Mouse (Mus musculus): ENCODE data around the gene Zkscan8.
"Not testable (repeated sequence)": the region's sequence is repeated elsewhere in the genome, so short reads cannot be mapped to it uniquely, and the experiment has no call there.

The Zkscan8 gene

DNA sequence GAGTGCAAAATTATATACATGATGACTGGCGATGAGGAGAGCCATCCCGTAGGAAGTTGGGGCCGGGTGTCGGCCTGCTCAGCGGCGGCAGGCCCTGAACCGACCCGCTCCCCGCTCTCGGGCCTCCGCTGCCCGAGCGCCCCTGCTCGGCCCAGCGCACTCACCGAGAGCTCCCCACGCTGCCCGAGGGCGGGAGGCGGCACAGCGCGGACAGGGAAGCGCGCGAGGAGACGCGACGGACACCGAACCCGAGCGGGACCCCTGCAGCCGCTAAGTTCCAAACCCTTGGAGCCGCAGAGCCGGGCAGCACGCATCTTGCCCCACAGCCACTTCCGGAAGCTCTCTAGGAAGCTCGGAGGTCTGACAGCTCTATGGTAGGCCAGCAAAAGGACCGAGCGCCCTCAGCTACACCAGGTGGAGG, at the start of gene Zkscan8:
Gene Zkscan8, minus strand, starts transcription at position 340 of the 421 bp plus-strand sequence.
- peak; percentile 99 for DNase-seq

GRCm38 (mm10) chr13:21559793-21560192, 28.9 kb upstream of the Zkscan8 start, which contains the start of gene Olfr1535:
TSS of gene Olfr1535 (minus strand) at chr13:21559893.
- no peak for DNase-seq

- no peak for DNase-seq
These were observed 19.6 kb upstream of the Zkscan8 start for GRCm38 (mm10) chr13:21550416-21551110.

GRCm38 (mm10) chr13:21549487-21549886, 18.6 kb upstream of the Zkscan8 start:
- DNase-seq: no peak

GRCm38 (mm10) chr13:21542708-21543107, 11.8 kb upstream of the Zkscan8 start, which contains the start of gene Olfr1366:
TSS of gene Olfr1366 (minus strand) at chr13:21542808.
- no peak for DNase-seq

GRCm38 (mm10) chr13:21530136-21530535, 784 bp downstream of the Zkscan8 start:
- DNase-seq: no peak

DNA sequence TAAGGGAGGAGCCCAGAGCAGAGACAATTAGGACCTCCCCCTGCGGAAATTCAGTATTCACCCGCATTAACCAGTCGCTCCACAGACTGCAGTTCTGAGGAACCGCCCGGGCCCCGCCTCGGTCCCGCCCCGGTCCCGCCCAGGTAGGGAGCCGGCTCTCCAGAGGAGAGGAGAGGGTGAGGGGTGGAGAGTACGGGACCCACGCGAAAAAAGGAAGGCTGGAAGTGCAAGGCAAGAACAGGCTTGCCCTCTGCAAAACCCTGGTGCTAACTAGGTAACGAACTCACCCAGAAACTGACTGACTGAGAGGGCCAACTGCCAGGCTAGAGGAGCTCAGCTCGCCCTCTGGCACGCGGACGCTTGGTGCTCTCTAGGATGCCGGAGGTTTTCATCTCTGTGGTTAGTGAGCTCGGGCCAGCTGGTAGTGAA, 24.7 kb downstream of the Zkscan8 start:
- peak; percentile 99 for DNase-seq

- no peak for DNase-seq
These were observed 28.6 kb downstream of the Zkscan8 start for GRCm38 (mm10) chr13:21502296-21502695.

GRCm38 (mm10) chr13:21501182-21501581, 29.7 kb downstream of the Zkscan8 start, which contains the start of gene Gm11273:
TSS of gene Gm11273 (minus strand) at chr13:21501418.
- not testable (repeated sequence) for DNase-seq

DNA sequence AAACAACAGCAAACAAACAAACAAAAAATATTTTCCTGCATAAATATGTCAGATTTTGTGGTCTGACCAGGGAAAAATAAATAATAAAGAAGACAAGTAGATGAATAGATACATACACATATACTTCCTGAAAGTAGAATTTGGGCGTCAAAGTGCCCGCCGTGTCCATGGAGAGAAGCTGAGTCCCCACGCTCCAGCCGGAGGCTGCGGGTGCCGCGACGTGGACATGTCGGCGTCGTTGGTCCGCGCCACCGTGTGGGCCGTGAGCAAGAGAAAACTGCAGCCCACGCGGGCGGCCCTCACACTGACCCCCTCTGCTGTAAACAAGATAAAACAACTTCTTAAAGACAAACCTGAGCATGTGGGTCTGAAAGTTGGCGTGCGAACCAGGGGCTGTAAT, 35.8 kb downstream of the Zkscan8 start, which contains the start of gene AK157302:
Gene AK157302, plus strand, starts transcription at position 144 of the 400 bp plus-strand sequence.
- DNase-seq: peak; percentile 89

- no peak for DNase-seq
These were observed 38.1 kb downstream of the Zkscan8 start for GRCm38 (mm10) chr13:21492847-21493246.

DNA sequence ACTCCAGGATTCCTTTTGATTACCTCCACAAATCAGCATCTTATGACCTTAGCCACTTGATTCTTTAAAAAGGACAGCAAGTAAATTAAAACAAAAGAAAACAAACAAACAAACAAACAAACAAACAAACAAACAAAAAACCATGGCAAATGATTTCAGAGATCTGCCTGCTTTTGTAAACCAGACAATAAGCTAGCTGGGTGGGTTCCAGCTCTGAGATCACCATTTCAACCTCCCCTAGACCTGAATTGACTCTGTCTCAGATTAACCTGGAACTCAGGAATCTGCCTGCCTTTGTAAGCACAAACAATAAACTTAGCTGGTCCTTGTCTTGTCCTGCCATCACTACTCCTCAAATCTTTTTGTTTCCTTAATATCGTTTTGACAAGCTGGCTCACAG, 44.0 kb downstream of the Zkscan8 start:
- no peak for DNase-seq

- peak; percentile 96 for DNase-seq
These were observed 51.9 kb downstream of the Zkscan8 start, which contains the start of the genes Zkscan4 and Gm10065 for GRCm38 (mm10) chr13:21478759-21479670. TSS of gene Zkscan4 (plus strand) at chr13:21478907. TSS of gene Gm10065 (minus strand) at chr13:21479441.

GRCm38 (mm10) chr13:21472427-21472826, 58.5 kb downstream of the Zkscan8 start:
- peak; percentile 82 for DNase-seq

GRCm38 (mm10) chr13:21469097-21469496, 61.8 kb downstream of the Zkscan8 start:
- peak; percentile 52 for DNase-seq

DNA sequence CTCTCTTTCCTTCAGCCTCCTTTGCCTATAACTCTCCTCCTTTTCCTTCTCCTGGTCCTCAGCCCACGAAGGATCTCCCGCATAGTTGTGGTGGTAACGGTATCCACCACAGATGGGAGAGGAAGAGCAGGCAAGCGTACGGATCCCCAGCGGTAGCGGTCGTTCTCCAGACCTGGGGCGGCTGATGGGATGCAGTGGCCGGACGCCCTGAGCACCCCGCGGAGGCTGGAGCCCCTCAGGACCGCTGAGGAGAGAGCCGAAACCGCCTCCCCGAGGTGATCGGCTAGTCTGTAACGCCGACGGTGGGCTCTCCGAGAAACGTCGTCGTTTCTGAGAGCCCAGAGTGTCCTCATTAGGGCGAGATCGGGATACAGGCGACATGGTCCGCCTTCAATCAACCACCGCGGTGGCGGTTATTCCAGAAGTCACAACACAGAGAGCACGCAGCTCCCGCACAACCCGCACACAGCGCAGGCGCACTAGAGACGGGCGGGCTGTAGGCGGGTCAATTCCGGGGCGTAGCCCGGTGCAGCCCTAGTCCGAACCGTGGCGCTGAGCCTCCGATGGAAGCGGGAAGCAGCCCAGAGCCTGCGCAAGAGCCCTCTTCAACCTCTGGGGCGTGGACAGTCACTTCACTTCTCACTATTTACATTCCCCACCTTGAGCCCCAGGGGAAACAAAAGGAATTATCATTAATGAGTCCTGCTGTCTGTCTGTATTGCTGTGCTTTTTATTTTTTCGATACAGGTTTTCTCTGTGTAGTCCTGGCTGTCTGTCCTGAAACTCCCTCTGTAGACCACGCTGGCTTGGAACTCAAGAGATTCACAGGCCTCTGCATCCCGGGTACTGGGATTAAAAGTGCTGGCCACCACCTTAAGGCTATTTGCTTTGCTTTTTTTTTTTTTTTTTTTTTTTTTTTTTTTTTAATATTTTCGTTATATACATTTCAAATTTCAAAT, 62.6 kb downstream of the Zkscan8 start, which contains the start of gene Nkapl:
Gene Nkapl, minus strand, starts transcription at position 449 of the 959 bp plus-strand sequence.
- peak; percentile 99 for DNase-seq

DNA sequence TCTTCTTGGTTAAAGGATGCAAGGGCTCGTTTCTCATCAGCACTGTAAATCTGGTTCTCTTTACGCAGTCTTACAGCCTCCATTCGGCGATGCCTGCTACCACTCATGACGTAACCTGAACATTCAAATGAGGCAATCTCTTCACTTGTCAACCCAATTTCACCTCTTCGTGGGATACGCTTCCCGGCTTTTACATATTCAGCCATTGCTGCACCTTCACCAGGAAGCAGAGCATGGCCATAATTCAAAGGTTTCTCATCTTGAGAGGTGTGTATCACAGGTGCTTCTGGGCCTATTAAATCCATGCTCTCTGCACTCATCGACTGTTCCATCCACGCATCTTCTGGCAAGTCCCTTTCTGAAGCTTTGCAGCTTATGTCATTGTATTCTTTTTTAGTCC, 63.6 kb downstream of the Zkscan8 start:
- DNase-seq: peak; percentile 63
